Mouse (Mus musculus) bone marrow macrophage, adult 2 months (primary cell): ENCODE measurements around the gene Ankrd27.

ENCODE experiments used
- CTCF ChIP-seq: IDR thresholded peaks from 2 replicates; pipeline ENCODE4 v1.5.1; 2012; ENCODE audit warnings: low read depth, mild to moderate bottlenecking, low read length, moderate library complexity
- POLR2A ChIP-seq: IDR thresholded peaks from 2 replicates; pipeline ENCODE4 v1.6.1; 2012; ENCODE audit warnings: mild to moderate bottlenecking, low read depth, low read length, borderline replicate concordance

DNA sequence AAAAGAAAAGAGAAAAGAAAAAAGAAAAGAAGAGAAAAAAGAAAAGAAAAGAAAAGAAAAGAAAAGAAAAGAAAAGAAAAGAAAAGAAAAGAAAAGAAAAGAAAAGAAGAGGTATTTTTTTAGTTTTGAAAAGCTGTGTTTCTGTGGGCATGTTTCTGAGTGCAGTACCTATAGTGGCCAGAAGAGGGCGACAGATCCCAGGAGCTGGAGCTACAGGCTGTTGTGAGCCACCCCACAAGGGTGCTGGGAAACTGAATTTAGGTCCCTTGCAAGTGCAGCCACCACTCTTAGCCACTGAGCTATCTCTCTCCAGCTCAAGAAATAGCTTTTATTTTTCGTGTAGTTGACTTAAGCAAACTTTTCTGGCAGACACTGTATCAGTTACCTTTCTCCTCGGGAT is 73.1 kb downstream of the Ankrd27 start:
- TF ChIP-seq CTCF (peak; percentile 87), POLR2A (no peak)
